In the genomic region with DNA sequence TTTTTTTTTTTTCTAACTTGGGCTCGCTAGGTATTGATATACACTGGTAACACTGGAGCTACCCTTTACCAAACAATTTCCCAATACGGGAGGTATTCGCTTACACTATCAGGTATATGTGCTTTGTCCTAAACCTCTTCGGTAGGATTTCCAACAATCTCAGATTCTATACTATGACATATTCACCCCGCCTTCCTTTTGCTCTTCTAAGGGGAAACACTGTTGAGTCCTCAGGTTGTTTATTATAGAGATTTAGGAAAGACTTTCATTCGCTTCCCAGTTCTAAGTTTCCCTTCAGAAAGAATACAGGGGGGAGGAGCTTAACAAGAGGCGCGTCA, we compare ENCODE assay signal across 8 mouse cellular contexts. TPM values are rescaled to one million over a fixed set of nuclear protein-coding genes. Genes with fewer than 3 reads are reported as not detected.
DNase-seq lines count a peak whose midpoint lies in the region; ATAC-seq and TF ChIP-seq lines count a peak whose summit lies in the region.

No protein-coding gene starts in this region.

- WGBS in lung, embryonic 15.5 days: 14% methylated on average over 8 of the region's 8 CpGs
- WGBS in limb, embryonic 14.5 days: 25% methylated on average over 8 of the region's 8 CpGs
- 8% methylated on average over 8 of the region's 8 CpGs for WGBS in small intestine, adult 2 months

- ATAC-seq in lung, embryonic 15.5 days (ENCODE audit: borderline replicate concordance, extremely low read depth, low FRiP score, low TSS enrichment): no peak
- ATAC-seq in limb, embryonic 14.5 days (ENCODE audit: low FRiP score, low read depth): no peak
- no peak for ATAC-seq in granulocyte monocyte progenitor cell, adult 5-6 weeks (replicated peaks; ENCODE audit: poor library complexity, severe bottlenecking)

- H3K9me3 ChIP-seq in lung, embryonic 15.5 days: no peaks in the 10 kb centered on the region
- peaks cover 6% of the 10 kb centered on the region for H3K9me3 ChIP-seq in erythroblast, embryonic 14.5 days (ENCODE audit: control insufficient read depth, low read length)
- H3K9me3 ChIP-seq in limb, embryonic 14.5 days (ENCODE audit: control insufficient read depth, low read length): no peaks in the 10 kb centered on the region

- peak overlapping the region; percentile 97 for H3K4me3 ChIP-seq in lung, embryonic 15.5 days
- peak overlapping the region; percentile 82 for H3K4me3 ChIP-seq in erythroblast, embryonic 14.5 days (replicated peaks)
- peak overlapping the region; percentile 94 for H3K4me3 ChIP-seq in limb, embryonic 14.5 days (replicated peaks; ENCODE audit: low read length)
- H3K4me3 ChIP-seq in small intestine, adult 2 months (ENCODE audit: low read depth, low read length): peak overlapping the region; percentile 84

- H3K4me1 ChIP-seq in lung, embryonic 15.5 days: no peaks in the 10 kb centered on the region
- peaks cover 11% of the 10 kb centered on the region for H3K4me1 ChIP-seq in erythroblast, embryonic 14.5 days (ENCODE audit: control insufficient read depth)
- H3K4me1 ChIP-seq in limb, embryonic 14.5 days (ENCODE audit: control insufficient read depth, insufficient read depth, low read length): no peaks in the 10 kb centered on the region
- H3K4me1 ChIP-seq in small intestine, adult 2 months (ENCODE audit: control insufficient read depth, insufficient read depth, insufficient read length, low read length): no peaks in the 10 kb centered on the region

- H3K9ac ChIP-seq in lung, embryonic 15.5 days: peak overlapping the region; percentile 85
- H3K9ac ChIP-seq in limb, embryonic 14.5 days (ENCODE audit: low read depth, low read length, severe bottlenecking): peak overlapping the region; percentile 88

- no peak for TF ChIP-seq CTCF in small intestine, adult 2 months (IDR thresholded peaks at IDR 0.05; ENCODE audit: extremely low read depth, insufficient read length, insufficient replicate concordance, low read depth, low read length)

- peak overlapping the region; percentile 93; the same call in 1 of the 2 replicates for H3K27ac ChIP-seq in lung, embryonic 15.5 days
- H3K27ac ChIP-seq in limb, embryonic 14.5 days (replicated peaks; ENCODE audit: low read depth, low read length): 0 out of 2 replicates have a peak overlapping the region, but pooled peaks have one; percentile 96
- no peak overlapping the region for H3K27ac ChIP-seq in small intestine, adult 2 months (ENCODE audit: insufficient read depth, low read depth, low read length)

- no peak for TF ChIP-seq POLR2A in limb, embryonic 14.5 days (IDR thresholded peaks at IDR 0.05; ENCODE audit: borderline replicate concordance, extremely low read depth, insufficient read depth, insufficient read length)
- TF ChIP-seq POLR2A in small intestine, adult 2 months (IDR thresholded peaks at IDR 0.05; ENCODE audit: low read depth, low read length): no peak

- no peak for DNase-seq in lung, adult 18-20 months
- no peak for DNase-seq in limb, embryonic 14.5 days (ENCODE audit: low spot score)
- no peak for DNase-seq in B cell, adult 2 months
- no peak for DNase-seq in adrenal gland, postnatal 4 days (ENCODE audit: low spot score in 2 of 2)

- H3K27me3 ChIP-seq in lung, embryonic 15.5 days: no peaks in the 10 kb centered on the region
- no peaks in the 10 kb centered on the region for H3K27me3 ChIP-seq in erythroblast, embryonic 14.5 days (ENCODE audit: control insufficient read depth)
- H3K27me3 ChIP-seq in limb, embryonic 14.5 days (ENCODE audit: control insufficient read depth, insufficient read depth, low read length): no peaks in the 10 kb centered on the region
- no peaks in the 10 kb centered on the region for H3K27me3 ChIP-seq in small intestine, adult 2 months (ENCODE audit: control insufficient read depth, insufficient read depth, low read length)

- H3K36me3 ChIP-seq in lung, embryonic 15.5 days: no peaks in the 10 kb centered on the region
- no peaks in the 10 kb centered on the region; the same call in none of the 2 replicates for H3K36me3 ChIP-seq in erythroblast, embryonic 14.5 days (ENCODE audit: control insufficient read depth)
- H3K36me3 ChIP-seq in limb, embryonic 14.5 days (ENCODE audit: control insufficient read depth, insufficient read depth, low read length): no peaks in the 10 kb centered on the region
- H3K36me3 ChIP-seq in small intestine, adult 2 months (ENCODE audit: control insufficient read depth, insufficient read depth, low read length): no peaks in the 10 kb centered on the region

- peak overlapping the region; percentile 68 for H3K4me2 ChIP-seq in lung, embryonic 15.5 days
- H3K4me2 ChIP-seq in limb, embryonic 14.5 days (replicated peaks; ENCODE audit: low read depth, low read length, severe bottlenecking): peak overlapping the region; percentile 52

RNA-seq across cellular contexts. Expression of a gene that starts 1.2 kb away (rescaled TPM):
- polyA plus RNA-seq in lung, embryonic 15.5 days (2015; fragmentation: Nextera tagmentation; extraction: Ambion mirVana): 13.4 and 14.4 TPM in 2 replicates
- 0.02 and 0.10 TPM in 2 replicates for polyA plus RNA-seq in erythroblast, embryonic 14.5 days (2012)
- 24.6 and 29.9 TPM in 2 replicates for polyA plus RNA-seq in limb, embryonic 14.5 days (2012; rRNA removed)
- 19.6 and 19.7 TPM in 2 replicates for polyA plus RNA-seq in limb, embryonic 14.5 days (2014; fragmentation: Nextera tagmentation; extraction: Ambion mirVana)
- polyA plus RNA-seq in small intestine, adult 2 months (2012; rRNA removed): 0.56 and 0.74 TPM in 2 replicates
- total RNA-seq in granulocyte monocyte progenitor cell, adult 5-6 weeks (2014; fragmentation: Nextera tagmentation): 44.0 and 52.0 TPM in 2 replicates
- 31.9 and 34.1 TPM in 2 replicates for total RNA-seq in granulocyte monocyte progenitor cell, adult 5-6 weeks (2017)
- total RNA-seq in adrenal gland, postnatal 4 days (2021): 10 to 100 TPM; 28.7 to 31.4 TPM

RNA-seq across cellular contexts. Expression of a gene that starts 24.1 kb away (rescaled TPM):
- 10.0 and 11.6 TPM in 2 replicates for polyA plus RNA-seq in lung, embryonic 15.5 days (2015; fragmentation: Nextera tagmentation; extraction: Ambion mirVana)
- polyA plus RNA-seq in erythroblast, embryonic 14.5 days (2012): 0.01 and 0.05 TPM in 2 replicates
- polyA plus RNA-seq in limb, embryonic 14.5 days (2012; rRNA removed): 12.8 and 13.6 TPM in 2 replicates
- polyA plus RNA-seq in limb, embryonic 14.5 days (2014; fragmentation: Nextera tagmentation; extraction: Ambion mirVana): 6.8 and 8.4 TPM in 2 replicates
- polyA plus RNA-seq in small intestine, adult 2 months (2012; rRNA removed): 6.7 and 15.9 TPM in 2 replicates
- total RNA-seq in granulocyte monocyte progenitor cell, adult 5-6 weeks (2014; fragmentation: Nextera tagmentation): 5.2 and 7.0 TPM in 2 replicates
- 1.5 and 1.9 TPM in 2 replicates for total RNA-seq in granulocyte monocyte progenitor cell, adult 5-6 weeks (2017)
- 10 to 100 TPM; 14.6 to 16.9 TPM for total RNA-seq in adrenal gland, postnatal 4 days (2021)
